Mouse (Mus musculus): ENCODE results near the gene Gcsh. TPM values are rescaled to one million over a fixed set of nuclear protein-coding genes. Genes with fewer than 3 reads are reported as not detected.

Gene Gcsh
- total and polyA plus RNA-seq, 2 experiments = 75.7 to 161 TPM

DNA sequence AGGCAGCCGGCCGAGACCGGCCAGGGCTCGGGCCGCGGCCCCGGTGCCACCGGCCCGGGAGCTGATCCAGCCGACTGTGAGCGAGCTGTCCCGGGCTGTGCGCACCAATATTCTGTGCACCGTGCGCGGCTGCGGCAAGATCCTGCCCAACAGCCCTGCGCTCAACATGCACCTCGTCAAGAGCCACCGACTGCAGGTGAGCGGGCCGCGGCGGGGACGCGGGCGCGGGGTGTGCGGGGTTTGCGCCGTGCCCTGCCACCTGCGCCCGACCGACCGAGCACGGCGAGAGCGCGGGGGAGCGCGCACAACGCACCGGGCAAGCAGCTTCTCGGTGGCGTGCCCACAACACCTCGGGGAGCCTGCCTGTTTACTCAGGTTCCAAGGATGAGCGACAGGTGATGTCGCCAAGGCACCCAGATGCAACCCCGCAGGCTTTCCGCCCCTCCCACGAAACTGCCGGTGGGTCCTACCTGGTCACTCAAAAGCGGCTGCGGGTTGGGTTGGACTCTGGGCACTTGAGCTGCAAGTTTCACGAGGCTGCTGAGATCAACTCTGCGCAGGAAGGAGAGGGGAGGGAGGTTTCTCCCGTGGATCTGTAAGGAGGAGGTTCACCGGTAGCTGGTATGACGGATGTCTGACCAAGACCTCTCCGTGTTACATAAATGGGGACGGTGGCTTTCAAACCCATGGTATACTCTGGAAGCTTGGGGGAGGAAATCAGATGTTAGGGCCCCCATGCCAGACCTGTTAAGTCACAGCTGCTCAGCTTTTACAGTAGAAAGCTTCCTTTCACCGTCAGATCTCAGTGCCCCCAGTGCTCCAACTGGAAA, 49.6 kb downstream of the Gcsh start:
- no peak for TF ChIP-seq CTCF (IDR thresholded peaks at IDR 0.05; ENCODE audit: low read depth, low read length)
- no peak for TF ChIP-seq POLR2A (IDR thresholded peaks at IDR 0.05; ENCODE audit: extremely low read depth, insufficient read depth, low read length)
- Histone ChIP-seq H3K36me3 (ENCODE audit: control insufficient read depth, insufficient read depth, low read length) (no peaks in the 10 kb centered on the region), H3K9ac (ENCODE audit: low read depth, low read length) (peak overlapping the region; percentile 91), H3K27me3 (ENCODE audit: control insufficient read depth, insufficient read depth, low read length) (no peaks in the 10 kb centered on the region), H3K4me3 (ENCODE audit: insufficient read depth, low read depth, low read length) (peak overlapping the region; percentile 92), H3K79me2 (ENCODE audit: control insufficient read depth, insufficient read depth, low read length) (peaks cover 24% of the 10 kb centered on the region; the same call in 1 of the 2 replicates), H3K4me1 (ENCODE audit: control insufficient read depth, insufficient read depth, low read length) (peaks cover 11% of the 10 kb centered on the region; the same call in 1 of the 2 replicates), H3K27ac (replicated peaks; ENCODE audit: insufficient read depth, low read depth, low read length) (no peak overlapping the region)
- under 1% methylated on average over 62 of the region's 62 CpGs for WGBS
- DNase-seq (ENCODE audit: extremely low read depth, low read depth, low spot score) = no peak

DNA sequence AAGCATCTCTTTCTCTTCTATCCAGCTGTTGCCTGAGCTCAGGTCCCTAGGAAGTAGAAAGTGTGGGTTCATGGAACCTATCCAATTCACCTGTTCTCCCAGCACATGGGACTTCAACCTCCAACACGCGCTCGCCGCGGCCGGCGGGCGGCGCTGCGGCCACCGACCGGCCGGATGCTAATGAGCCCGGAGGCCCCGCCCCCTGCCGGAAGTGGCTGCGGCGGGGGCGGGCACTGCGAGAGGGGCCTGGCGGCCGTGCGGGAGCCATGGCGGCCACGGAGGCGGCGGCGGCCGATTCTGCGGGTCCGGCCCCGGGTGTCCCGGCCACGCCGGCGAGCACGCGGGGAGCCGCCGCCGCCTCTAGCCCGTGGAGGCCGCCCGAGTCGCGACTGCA, 50.2 kb downstream of the Gcsh start, which contains the start of gene Atmin:
Gene Atmin, plus strand, starts transcription at position 233 of the 394 bp plus-strand sequence.
- TF ChIP-seq POLR2A (IDR thresholded peaks at IDR 0.05; ENCODE audit: extremely low read depth, insufficient read depth, low read length) = 0 out of 2 replicates have a peak, but pooled peaks have one; percentile 28
- TF ChIP-seq CTCF (IDR thresholded peaks at IDR 0.05; ENCODE audit: low read depth, low read length) = peak; percentile 79
- H3K4me3 ChIP-seq (ENCODE audit: insufficient read depth, low read depth, low read length) = peak within 1 kb of the TSS; percentile 92
- H3K9ac ChIP-seq (ENCODE audit: low read depth, low read length) = peak within 1 kb of the TSS; percentile 91
- DNase-seq (ENCODE audit: extremely low read depth, low read depth, low spot score) = peak; percentile 66
- H3K79me2 ChIP-seq (ENCODE audit: control insufficient read depth, insufficient read depth, low read length) = peaks cover 24% of the 10 kb centered on the region; the same call in 1 of the 2 replicates
- WGBS = under 1% methylated on average over 46 of the region's 46 CpGs
- H3K4me1 ChIP-seq (ENCODE audit: control insufficient read depth, insufficient read depth, low read length) = peaks cover 11% of the 10 kb centered on the region; the same call in 1 of the 2 replicates
- H3K27ac ChIP-seq (replicated peaks; ENCODE audit: insufficient read depth, low read depth, low read length) = no peak within 1 kb of the TSS
- no peaks in the 10 kb centered on the region for H3K27me3 ChIP-seq (ENCODE audit: control insufficient read depth, insufficient read depth, low read length)
- no peaks in the 10 kb centered on the region for H3K36me3 ChIP-seq (ENCODE audit: control insufficient read depth, insufficient read depth, low read length)

DNA sequence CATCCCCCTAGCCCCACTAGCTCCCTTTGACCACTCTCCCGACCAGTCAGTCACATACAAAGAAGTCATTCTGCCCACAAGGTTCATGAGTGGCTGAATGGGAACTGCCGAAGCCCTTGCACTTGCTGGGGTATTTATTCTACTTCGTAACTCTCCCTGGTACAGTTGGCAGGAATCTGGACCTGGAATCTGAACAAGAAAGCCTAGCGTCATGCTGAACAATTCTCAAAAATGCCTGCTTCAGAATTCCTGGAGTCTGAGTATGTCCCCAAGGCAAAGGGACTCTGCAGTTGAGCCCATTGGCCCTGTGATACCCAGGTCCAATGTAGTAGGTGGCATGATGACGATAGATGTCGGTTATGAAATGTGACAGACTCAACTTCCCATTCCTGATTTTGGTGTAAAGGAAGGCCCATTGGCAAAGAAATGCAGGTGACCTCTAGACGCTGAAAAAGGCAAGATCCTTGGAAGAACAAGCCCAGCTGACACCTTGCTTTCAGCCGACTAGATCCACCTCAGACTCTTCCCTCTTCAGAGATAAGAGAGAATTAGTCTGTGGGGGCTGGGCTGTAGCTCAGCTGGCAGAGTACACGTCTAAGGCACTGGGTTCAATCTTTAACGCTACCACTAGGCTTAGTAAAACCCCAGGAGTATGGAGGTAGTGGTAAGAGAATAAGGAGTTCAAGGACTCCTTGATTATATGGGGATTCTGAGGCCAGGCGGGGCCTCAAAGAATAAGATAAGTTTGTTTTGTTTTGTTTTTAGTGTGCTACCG, 50.9 kb downstream of the Gcsh start:
- DNase-seq (ENCODE audit: extremely low read depth, low read depth, low spot score) = no peak
- WGBS = 77% methylated on average over 12 of the region's 12 CpGs
- H3K27me3 ChIP-seq (ENCODE audit: control insufficient read depth, insufficient read depth, low read length) = no peaks in the 10 kb centered on the region
- H3K79me2 ChIP-seq (ENCODE audit: control insufficient read depth, insufficient read depth, low read length) = peaks cover 21% of the 10 kb centered on the region; the same call in 1 of the 2 replicates
- H3K4me3 ChIP-seq (ENCODE audit: insufficient read depth, low read depth, low read length) = no peak overlapping the region
- no peak overlapping the region for H3K27ac ChIP-seq (replicated peaks; ENCODE audit: insufficient read depth, low read depth, low read length)
- H3K36me3 ChIP-seq (ENCODE audit: control insufficient read depth, insufficient read depth, low read length) = no peaks in the 10 kb centered on the region
- no peak overlapping the region for H3K9ac ChIP-seq (ENCODE audit: low read depth, low read length)
- H3K4me1 ChIP-seq (ENCODE audit: control insufficient read depth, insufficient read depth, low read length) = peaks cover 11% of the 10 kb centered on the region; the same call in 1 of the 2 replicates
- TF ChIP-seq POLR2A (IDR thresholded peaks at IDR 0.05; ENCODE audit: extremely low read depth, insufficient read depth, low read length) (no peak), CTCF (IDR thresholded peaks at IDR 0.05; ENCODE audit: low read depth, low read length) (no peak)

DNA sequence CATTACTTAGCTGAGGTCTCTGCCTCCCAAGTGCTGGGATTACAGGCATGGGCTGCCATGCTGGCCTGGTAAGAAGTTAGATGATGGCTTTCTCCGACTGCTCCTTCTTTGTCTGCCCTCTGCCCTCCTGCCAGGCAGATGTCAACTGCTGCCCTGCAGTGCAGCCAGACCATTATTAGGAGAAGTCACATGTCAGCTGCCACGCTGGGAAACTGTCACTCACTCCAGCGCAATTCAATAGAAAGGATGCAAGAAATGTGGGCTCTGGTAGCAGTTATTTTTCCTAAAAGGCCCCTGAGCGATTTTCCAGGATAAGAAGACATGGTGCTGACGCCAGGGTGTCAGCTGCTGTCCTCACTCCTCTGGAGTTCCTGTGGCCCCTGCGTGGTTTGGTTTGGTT, 57.8 kb downstream of the Gcsh start:
- H3K4me3 ChIP-seq (ENCODE audit: insufficient read depth, low read depth, low read length) = no peak overlapping the region
- H3K79me2 ChIP-seq (ENCODE audit: control insufficient read depth, insufficient read depth, low read length) = no peaks in the 10 kb centered on the region
- H3K4me1 ChIP-seq (ENCODE audit: control insufficient read depth, insufficient read depth, low read length) = no peaks in the 10 kb centered on the region
- DNase-seq (ENCODE audit: extremely low read depth, low read depth, low spot score) = no peak
- H3K36me3 ChIP-seq (ENCODE audit: control insufficient read depth, insufficient read depth, low read length) = no peaks in the 10 kb centered on the region
- no peaks in the 10 kb centered on the region for H3K27me3 ChIP-seq (ENCODE audit: control insufficient read depth, insufficient read depth, low read length)
- TF ChIP-seq CTCF (IDR thresholded peaks at IDR 0.05; ENCODE audit: low read depth, low read length) = no peak
- no peak for TF ChIP-seq POLR2A (IDR thresholded peaks at IDR 0.05; ENCODE audit: extremely low read depth, insufficient read depth, low read length)
- no peak overlapping the region for H3K27ac ChIP-seq (replicated peaks; ENCODE audit: insufficient read depth, low read depth, low read length)
- no peak overlapping the region for H3K9ac ChIP-seq (ENCODE audit: low read depth, low read length)
- 96% methylated on average over 6 of the region's 6 CpGs for WGBS

DNA sequence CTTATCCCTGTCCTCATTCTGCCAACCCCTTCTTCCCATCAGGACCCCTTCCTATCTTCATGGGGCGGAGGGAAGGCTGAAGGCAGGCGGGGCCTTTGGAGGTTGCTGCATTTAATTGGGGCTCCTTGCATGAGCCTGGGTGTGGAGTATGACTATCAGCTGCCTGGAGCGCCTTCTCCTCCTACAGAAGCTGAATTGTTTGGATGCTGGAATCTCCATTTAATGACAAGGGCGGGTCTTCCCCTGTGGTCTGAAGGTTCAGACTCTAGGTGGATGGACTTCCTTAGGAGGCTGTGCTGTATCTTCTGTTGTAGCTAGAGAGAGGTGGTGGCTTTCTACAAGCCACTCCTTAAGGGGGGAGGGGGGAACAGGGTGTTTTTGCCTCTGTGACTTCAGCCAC, 58.4 kb downstream of the Gcsh start:
- TF ChIP-seq POLR2A (IDR thresholded peaks at IDR 0.05; ENCODE audit: extremely low read depth, insufficient read depth, low read length) (no peak), CTCF (IDR thresholded peaks at IDR 0.05; ENCODE audit: low read depth, low read length) (no peak)
- Histone ChIP-seq H3K79me2 (ENCODE audit: control insufficient read depth, insufficient read depth, low read length) (no peaks in the 10 kb centered on the region), H3K4me1 (ENCODE audit: control insufficient read depth, insufficient read depth, low read length) (no peaks in the 10 kb centered on the region), H3K27me3 (ENCODE audit: control insufficient read depth, insufficient read depth, low read length) (no peaks in the 10 kb centered on the region), H3K9ac (ENCODE audit: low read depth, low read length) (no peak overlapping the region), H3K36me3 (ENCODE audit: control insufficient read depth, insufficient read depth, low read length) (no peaks in the 10 kb centered on the region), H3K4me3 (ENCODE audit: insufficient read depth, low read depth, low read length) (no peak overlapping the region), H3K27ac (replicated peaks; ENCODE audit: insufficient read depth, low read depth, low read length) (no peak overlapping the region)
- 97% methylated on average over 4 of the region's 4 CpGs for WGBS
- DNase-seq (ENCODE audit: extremely low read depth, low read depth, low spot score) = no peak

Other genes starting within 250 kb of the Gcsh start
- gene Cmc2, start 72.1 kb downstream of the Gcsh start, total RNA-seq (2014; rRNA removed) = 9.3 and 10.9 TPM in 2 replicates
- gene Cmc2, start 72.1 kb downstream of the Gcsh start, polyA plus RNA-seq (2012; rRNA removed) = 4.2 and 5.2 TPM in 2 replicates
- 0.74 and 1.3 TPM in 2 replicates for gene Cenpn, start 71.8 kb downstream of the Gcsh start, total RNA-seq (2014; rRNA removed)
- gene Cenpn, start 71.8 kb downstream of the Gcsh start, polyA plus RNA-seq (2012; rRNA removed) = 0.44 and 0.72 TPM in 2 replicates
- gene Atmin, start 50.1 kb downstream of the Gcsh start, total RNA-seq (2014; rRNA removed) = 2.9 and 3.7 TPM in 2 replicates
- gene Atmin, start 50.1 kb downstream of the Gcsh start, polyA plus RNA-seq (2012; rRNA removed) = 3.9 and 4.1 TPM in 2 replicates
- gene 1700030J22Rik, start 14.6 kb downstream of the Gcsh start, total RNA-seq (2014; rRNA removed) = 0.13 and 0.18 TPM in 2 replicates
- 0.15 and 0.20 TPM in 2 replicates for gene 1700030J22Rik, start 14.6 kb downstream of the Gcsh start, polyA plus RNA-seq (2012; rRNA removed)
- not detected in 2 replicates for gene Pkd1l2, start 88.9 kb upstream of the Gcsh start, total RNA-seq (2014; rRNA removed)
- not detected in 2 replicates for gene Pkd1l2, start 88.9 kb upstream of the Gcsh start, polyA plus RNA-seq (2012; rRNA removed)
- 5.2 and 7.2 TPM in 2 replicates for gene Bco1, start 102.3 kb upstream of the Gcsh start, total RNA-seq (2014; rRNA removed)
- gene Bco1, start 102.3 kb upstream of the Gcsh start, polyA plus RNA-seq (2012; rRNA removed) = 4.0 TPM in 2 replicates
- 1.2 and 1.3 TPM in 2 replicates for gene Gan, start 164.6 kb upstream of the Gcsh start, total RNA-seq (2014; rRNA removed)
- gene Gan, start 164.6 kb upstream of the Gcsh start, polyA plus RNA-seq (2012; rRNA removed) = 1.1 and 1.5 TPM in 2 replicates

Measured in liver, adult 2 months (tissue).